Mouse (Mus musculus) bone marrow macrophage, adult 2 months (primary cell): ENCODE measurements around the gene Rxfp2. TPM values are rescaled to one million over a fixed set of nuclear protein-coding genes. Genes with fewer than 3 reads are reported as not detected.
A peak's percentile ranks its signal among the peaks of the same experiment; 100 is the strongest.

Source experiments
- H3K27ac ChIP-seq: 2 replicates; pipeline ENCODE4 v1.5.1; 2012; ENCODE audit warnings: low read depth, low read length; ENCODE audit not compliant: insufficient read depth
- H3K4me1 ChIP-seq: 2 replicates; pipeline ENCODE4 v1.6.1; 2012; ENCODE audit warnings: low read length; ENCODE audit not compliant: control insufficient read depth, insufficient read depth
- H3K4me3 ChIP-seq: 2 replicates; pipeline ENCODE4 v1.5.1; 2012; ENCODE audit warnings: mild to moderate bottlenecking, low read length, moderate library complexity; ENCODE audit not compliant: insufficient read depth
- CTCF ChIP-seq: IDR thresholded peaks from 2 replicates; pipeline ENCODE4 v1.5.1; 2012; ENCODE audit warnings: low read depth, mild to moderate bottlenecking, low read length, moderate library complexity
- POLR2A ChIP-seq: IDR thresholded peaks from 2 replicates; pipeline ENCODE4 v1.6.1; 2012; ENCODE audit warnings: mild to moderate bottlenecking, low read depth, low read length, borderline replicate concordance
- polyA plus RNA-seq: library from polyadenylated mRNA; stranded (reverse); fragments of >200 nt; gene quantifications from 2 replicates; pipeline ENCODE4 v1.2.4, GENCODE M21; 2012; ENCODE audit not compliant: missing spikeins, insufficient read depth, insufficient read length

The Rxfp2 gene
- polyA plus RNA-seq, 1 experiment = not detected

GRCm38 (mm10) chr5:150111236-150111635 is 92.8 kb downstream of the Rxfp2 start:
- H3K4me3 ChIP-seq = no peak overlapping the region
- TF ChIP-seq POLR2A (no peak), CTCF (no peak)
- no peaks in the 10 kb centered on the region for H3K4me1 ChIP-seq
- H3K27ac ChIP-seq = no peak overlapping the region

- TF ChIP-seq CTCF (peak; percentile 68), POLR2A (no peak)
- peaks cover 8% of the 10 kb centered on the region for H3K4me1 ChIP-seq
- no peak overlapping the region for H3K4me3 ChIP-seq
- no peak overlapping the region for H3K27ac ChIP-seq
Observed at GRCm38 (mm10) chr5:150114007-150114406, 95.5 kb downstream of the Rxfp2 start.

- no peak overlapping the region for H3K27ac ChIP-seq
- no peak overlapping the region for H3K4me3 ChIP-seq
- peaks cover 11% of the 10 kb centered on the region for H3K4me1 ChIP-seq
- TF ChIP-seq POLR2A (no peak), CTCF (no peak)
Observed at GRCm38 (mm10) chr5:150114778-150115177, 96.3 kb downstream of the Rxfp2 start.

- no peak overlapping the region for H3K4me3 ChIP-seq
- no peak overlapping the region for H3K27ac ChIP-seq
- peaks cover 11% of the 10 kb centered on the region for H3K4me1 ChIP-seq
- TF ChIP-seq CTCF (no peak), POLR2A (no peak)
Observed at GRCm38 (mm10) chr5:150115271-150116092, 97.0 kb downstream of the Rxfp2 start.

- H3K4me3 ChIP-seq = no peak overlapping the region
- H3K4me1 ChIP-seq = peaks cover 11% of the 10 kb centered on the region
- no peak overlapping the region for H3K27ac ChIP-seq
- TF ChIP-seq CTCF (no peak), POLR2A (no peak)
Observed at GRCm38 (mm10) chr5:150116216-150116905, 97.9 kb downstream of the Rxfp2 start.

GRCm38 (mm10) chr5:150116906-150117216 is 98.4 kb downstream of the Rxfp2 start:
- TF ChIP-seq POLR2A (no peak), CTCF (peak; percentile 50)
- Histone ChIP-seq H3K4me3 (no peak overlapping the region), H3K27ac (no peak overlapping the region)

GRCm38 (mm10) chr5:150118124-150118454 is 99.6 kb downstream of the Rxfp2 start:
- TF ChIP-seq CTCF = no peak
- no peak for TF ChIP-seq POLR2A
- Histone ChIP-seq H3K4me3 (no peak overlapping the region), H3K27ac (peak overlapping the region; percentile 24), H3K4me1 (peaks cover 11% of the 10 kb centered on the region)

More at GRCm38 (mm10) chr5:150116906-150117216, 98.4 kb downstream of the Rxfp2 start:
- peaks cover 11% of the 10 kb centered on the region for H3K4me1 ChIP-seq

- Histone ChIP-seq H3K4me1 (peaks cover 11% of the 10 kb centered on the region), H3K4me3 (peak within 1 kb of the TSS; percentile 72), H3K27ac (peak within 1 kb of the TSS; percentile 63)
- no peak for TF ChIP-seq CTCF
- no peak for TF ChIP-seq POLR2A
Observed at GRCm38 (mm10) chr5:150118455-150119241, 100.2 kb downstream of the Rxfp2 start, which contains the start of gene Fry. Fry (plus strand) TSS chr5:150118645.

GRCm38 (mm10) chr5:150120676-150121075 is 102.2 kb downstream of the Rxfp2 start:
- no peak for TF ChIP-seq POLR2A
- no peak for TF ChIP-seq CTCF
- Histone ChIP-seq H3K4me3 (no peak overlapping the region), H3K4me1 (peaks cover 11% of the 10 kb centered on the region), H3K27ac (no peak overlapping the region)

- H3K4me1 ChIP-seq = peaks cover 11% of the 10 kb centered on the region
- TF ChIP-seq POLR2A (no peak), CTCF (no peak)
Observed at GRCm38 (mm10) chr5:150122095-150122494, 103.6 kb downstream of the Rxfp2 start.

More at GRCm38 (mm10) chr5:150122095-150122494, 103.6 kb downstream of the Rxfp2 start:
- Histone ChIP-seq H3K4me3 (no peak overlapping the region), H3K27ac (no peak overlapping the region)
